Mouse (Mus musculus) liver, adult 2 months (tissue): Measurements from ENCODE around the gene Fam83f.

Source experiments
- CTCF ChIP-seq: fragments of 200-500 bp; IDR thresholded peaks from 2 replicates; pipeline ENCODE4 v1.5.1; 2011; ENCODE audit warnings: low read depth, low read length, control low read depth
- POLR2A ChIP-seq: fragments of 200-500 bp; IDR thresholded peaks from 2 replicates; pipeline ENCODE4 v1.6.1; 2011; ENCODE audit warnings: low read length, control low read depth; ENCODE audit not compliant: insufficient read depth; ENCODE audit errors: extremely low read depth

DNA sequence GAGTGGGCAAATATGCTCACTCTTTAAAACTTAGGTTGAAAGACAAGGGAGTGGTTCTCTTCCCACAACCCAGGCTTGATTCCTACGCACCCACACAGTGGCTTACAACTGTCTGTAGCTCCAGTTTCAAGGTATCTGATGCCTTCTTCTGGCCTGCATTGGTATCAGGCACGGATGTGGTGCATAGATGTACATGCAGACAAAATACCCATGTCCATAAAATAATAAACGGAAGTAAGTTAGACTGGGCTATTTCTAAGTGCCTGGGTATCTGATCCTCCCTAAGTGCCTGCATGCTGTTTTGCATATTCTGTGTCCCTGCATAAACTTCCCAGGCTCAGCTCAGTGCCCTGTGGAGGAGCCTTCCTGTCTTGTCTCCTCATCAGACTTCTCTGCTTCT, 59.9 kb downstream of the Fam83f start:
- TF ChIP-seq POLR2A: no peak
- TF ChIP-seq CTCF: no peak
